Mouse (Mus musculus) left cerebral cortex, adult 9 months (tissue): ENCODE results near the gene Phkb.

ENCODE experiments used
- DNase-seq, 2 experiments: peaks; one replicate each; pipeline ENCODE4 v3.0.0; 2022; ENCODE audit warnings: low spot score in 2 of 2

The Phkb gene

DNA sequence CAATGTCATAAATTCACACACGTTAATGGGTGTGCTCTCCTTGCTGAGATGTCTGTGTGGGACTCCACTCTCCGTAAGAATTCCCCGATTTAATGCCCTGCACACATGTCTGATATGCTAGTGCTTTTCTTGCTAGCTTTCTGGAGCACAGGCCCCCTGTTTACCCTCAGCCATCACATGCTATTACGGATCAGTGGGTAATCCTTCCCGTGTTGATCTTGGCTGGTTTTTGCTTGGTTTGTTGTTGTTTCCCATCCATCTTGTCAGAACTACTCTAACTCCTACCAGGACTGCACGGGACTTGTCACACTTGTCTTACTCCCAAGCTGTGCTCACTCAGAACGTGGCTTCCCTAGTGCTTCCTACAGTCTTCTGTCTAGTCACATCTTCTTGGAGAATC is 96.6 kb downstream of the Phkb start:
- DNase-seq, result no peak

GRCm38 (mm10) chr8:85944820-85945219 is 104.1 kb downstream of the Phkb start:
- no peak for DNase-seq

GRCm38 (mm10) chr8:85958391-85958790 is 117.6 kb downstream of the Phkb start:
- no peak for DNase-seq

- DNase-seq, result no peak
Observed at GRCm38 (mm10) chr8:85959880-85960279, 119.1 kb downstream of the Phkb start.

DNA sequence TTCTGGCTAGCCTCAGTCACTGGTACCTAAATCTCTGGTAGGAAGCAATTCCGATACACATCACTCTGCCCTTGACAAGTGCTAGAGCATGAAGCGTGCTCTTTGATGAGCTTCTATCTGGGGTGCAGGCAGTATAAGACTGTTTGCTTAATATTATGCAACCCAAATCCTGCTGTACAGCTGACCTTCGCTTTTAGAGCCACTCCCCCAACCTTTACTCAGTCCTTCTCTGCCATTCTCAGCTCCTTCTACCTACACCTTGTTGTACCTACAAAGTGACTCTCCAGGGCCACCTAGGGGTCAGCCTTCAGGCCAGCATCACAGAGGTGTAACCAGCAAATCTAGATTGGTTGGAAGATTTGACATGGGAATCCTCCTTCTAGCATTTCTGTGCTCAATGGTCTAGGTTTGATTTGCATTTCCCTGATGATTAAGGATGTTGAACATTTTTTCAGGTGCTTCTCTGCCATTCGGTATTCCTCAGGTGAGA is 136.9 kb downstream of the Phkb start:
- no peak for DNase-seq

- DNase-seq, result no peak
Observed at GRCm38 (mm10) chr8:85992911-85993310, 152.2 kb downstream of the Phkb start.

GRCm38 (mm10) chr8:85993661-85994060 is 152.9 kb downstream of the Phkb start:
- DNase-seq, result no peak

DNA sequence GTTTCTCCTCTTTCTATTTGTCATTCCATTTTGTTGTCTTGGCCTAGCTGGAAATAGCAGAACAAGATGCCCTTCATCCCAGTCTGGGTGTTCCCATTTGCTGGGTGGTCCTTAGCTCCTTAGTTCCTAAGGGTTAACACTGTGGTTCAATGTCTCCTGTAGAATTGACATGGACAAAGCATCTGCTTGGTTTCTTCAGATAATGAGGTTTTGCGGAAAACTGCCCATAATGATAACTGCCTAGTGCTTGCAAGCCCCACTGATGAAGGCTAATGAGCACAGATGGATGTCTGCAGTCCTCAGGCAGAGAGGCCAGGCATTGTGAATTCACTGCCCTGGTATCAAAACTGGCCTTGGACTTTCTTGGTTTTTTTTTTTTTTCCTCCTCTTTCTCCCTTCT is 155.2 kb downstream of the Phkb start:
- DNase-seq, result no peak

- no peak for DNase-seq
Observed at GRCm38 (mm10) chr8:86006485-86006884, 165.7 kb downstream of the Phkb start.

DNA sequence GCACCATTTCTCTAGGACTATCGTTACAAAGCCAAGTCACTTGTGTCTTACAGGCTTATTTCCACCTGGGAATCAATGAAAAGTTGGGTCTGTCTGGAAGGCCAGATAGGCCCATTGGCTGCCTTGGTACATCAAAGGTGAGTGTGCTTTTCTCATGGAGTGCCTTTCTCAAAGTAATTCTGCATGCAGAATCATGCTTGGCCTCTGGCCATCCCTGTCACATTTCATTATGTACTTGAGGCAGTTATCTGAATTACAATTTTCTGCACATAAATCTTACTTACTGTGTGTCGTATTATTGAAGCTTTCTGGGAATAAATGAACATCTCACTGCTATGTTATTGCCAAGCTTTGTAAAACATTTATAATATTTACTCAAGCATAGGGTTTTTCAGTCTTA is 176.0 kb downstream of the Phkb start:
- DNase-seq, result no peak

DNA sequence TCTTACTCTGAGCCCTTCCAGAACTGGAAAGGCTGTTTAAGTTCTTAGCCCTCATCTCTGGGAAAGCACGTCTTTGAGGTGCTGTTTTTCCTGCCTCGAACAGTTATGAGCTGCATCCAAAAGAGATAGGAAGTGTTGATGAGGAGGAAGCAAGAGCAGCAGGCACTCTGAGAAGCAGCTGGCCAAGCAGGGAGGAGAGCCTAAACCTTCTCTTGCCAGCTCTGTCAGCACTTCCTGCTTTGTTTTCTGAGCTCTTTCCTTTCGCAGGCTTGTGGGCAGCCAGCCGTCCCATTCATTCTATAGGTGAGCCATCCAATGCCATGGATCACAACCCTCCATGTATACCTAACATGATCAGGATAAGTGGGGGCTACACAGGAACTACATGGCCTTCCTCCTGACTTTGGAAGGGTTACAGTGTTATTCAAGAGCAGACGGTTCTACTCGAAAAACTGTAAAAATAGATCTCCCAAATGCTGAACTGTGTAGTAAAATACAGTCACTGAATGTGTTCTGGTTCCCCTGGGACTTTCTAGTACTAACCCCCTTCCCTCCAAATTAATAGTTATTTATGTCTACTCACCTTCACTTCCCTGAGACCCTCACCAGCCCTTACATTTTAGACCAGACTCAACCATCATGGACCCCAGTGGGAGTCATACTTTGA is 188.0 kb downstream of the Phkb start:
- peak; percentile 14 to 68 for DNase-seq

- DNase-seq, result no peak
Observed at GRCm38 (mm10) chr8:86029451-86029850, 188.7 kb downstream of the Phkb start.

DNA sequence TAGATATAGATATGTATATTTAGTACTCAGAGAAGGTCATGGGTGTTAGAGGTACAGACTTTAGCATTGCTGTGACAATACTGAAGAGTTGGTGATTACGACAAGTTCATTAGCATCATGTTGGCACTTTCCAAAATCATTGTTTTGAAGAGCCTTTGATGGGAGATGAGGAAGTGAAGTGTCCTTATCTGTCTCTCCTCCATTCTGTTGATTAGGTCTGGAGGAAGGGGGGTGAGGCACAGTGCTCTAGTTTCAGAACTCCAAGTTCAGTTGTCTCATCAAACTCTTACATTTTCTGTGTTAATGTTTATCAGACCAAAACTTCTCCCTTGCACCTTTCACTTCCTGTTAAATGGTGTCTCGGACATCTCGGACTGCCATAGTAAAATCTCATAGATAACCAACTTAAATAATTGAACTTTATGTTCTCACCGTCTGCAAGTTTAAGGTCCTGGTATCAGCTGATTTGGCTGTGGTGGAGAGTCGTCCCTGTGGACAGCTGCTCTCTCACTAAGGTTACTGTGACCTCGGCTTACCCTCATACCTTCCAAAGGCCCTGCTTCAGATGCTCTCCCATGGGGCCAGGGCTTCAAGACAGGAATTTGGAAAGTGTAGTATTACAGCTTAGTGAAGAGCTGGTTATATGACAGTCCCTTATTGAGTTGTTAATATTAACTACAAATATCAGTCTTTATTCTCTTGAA is 194.1 kb downstream of the Phkb start:
- no peak for DNase-seq

GRCm38 (mm10) chr8:86035371-86035770 is 194.6 kb downstream of the Phkb start:
- DNase-seq, result no peak

DNA sequence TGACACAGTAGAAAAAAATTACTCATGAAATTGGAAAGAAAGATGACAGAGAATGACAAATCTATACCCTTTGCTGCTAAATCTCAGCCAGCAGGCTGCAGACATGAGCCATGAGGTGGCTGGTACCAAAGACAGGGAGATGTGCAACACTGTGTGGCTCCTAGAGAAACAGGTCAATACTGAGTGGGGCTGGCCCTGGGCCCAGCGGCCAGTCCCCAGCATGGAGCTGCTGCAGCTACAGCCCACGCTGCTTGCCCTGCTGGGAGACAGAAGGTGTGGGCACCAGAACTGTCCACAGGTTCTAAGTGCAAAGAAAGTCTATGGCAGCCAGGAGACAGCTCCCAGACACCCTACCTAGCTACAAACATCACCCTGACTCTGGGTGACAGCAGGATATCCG is 197.7 kb downstream of the Phkb start:
- no peak for DNase-seq

- DNase-seq, result no peak
Observed at GRCm38 (mm10) chr8:86042049-86042448, 201.3 kb downstream of the Phkb start.

GRCm38 (mm10) chr8:86050882-86051281 is 210.1 kb downstream of the Phkb start:
- DNase-seq, result no peak

GRCm38 (mm10) chr8:86052003-86052402 is 211.2 kb downstream of the Phkb start:
- no peak for DNase-seq

- DNase-seq, result no peak
Observed at GRCm38 (mm10) chr8:86058618-86059017, 217.9 kb downstream of the Phkb start.

DNA sequence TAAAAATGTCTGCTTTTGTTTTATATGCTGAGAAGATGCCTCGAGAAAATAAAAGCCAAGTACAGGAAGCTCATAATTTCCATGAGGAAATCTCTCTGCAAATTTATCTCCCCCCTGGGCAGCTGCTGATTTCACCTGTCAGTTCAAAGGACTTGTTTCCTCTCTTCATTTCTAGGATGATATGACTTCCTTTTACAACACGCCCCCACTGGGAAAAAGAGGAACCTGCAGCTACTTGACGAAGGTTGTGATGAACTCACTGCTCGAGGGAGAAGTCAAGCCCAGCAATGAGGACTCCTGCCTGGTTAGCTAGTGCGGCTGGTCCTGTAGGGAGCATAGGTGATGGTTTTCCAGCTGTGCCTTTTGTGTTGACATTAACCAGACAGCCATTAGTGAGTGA is 218.4 kb downstream of the Phkb start:
- no peak for DNase-seq

DNA sequence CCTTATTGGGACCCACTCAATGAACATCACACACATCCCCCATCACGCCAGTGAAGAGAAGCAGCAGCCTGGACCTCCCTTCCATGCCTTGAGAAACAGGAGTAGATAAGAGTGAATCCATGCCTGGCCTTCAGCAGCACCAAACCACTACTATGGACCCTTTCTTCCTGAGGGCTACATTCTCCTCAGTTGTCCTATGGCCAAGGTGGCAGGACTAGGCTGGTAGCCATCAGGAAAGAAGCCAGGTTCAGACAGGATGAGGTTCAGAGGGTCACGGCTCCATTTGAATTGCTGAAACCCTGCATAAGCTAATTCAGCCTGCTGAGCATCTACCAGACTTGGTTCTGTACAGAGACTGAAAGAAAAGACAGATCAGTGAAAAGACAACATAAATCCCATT is 222.7 kb downstream of the Phkb start:
- DNase-seq, result no peak

- no peak for DNase-seq
Observed at GRCm38 (mm10) chr8:86079433-86079832, 238.7 kb downstream of the Phkb start.

DNA sequence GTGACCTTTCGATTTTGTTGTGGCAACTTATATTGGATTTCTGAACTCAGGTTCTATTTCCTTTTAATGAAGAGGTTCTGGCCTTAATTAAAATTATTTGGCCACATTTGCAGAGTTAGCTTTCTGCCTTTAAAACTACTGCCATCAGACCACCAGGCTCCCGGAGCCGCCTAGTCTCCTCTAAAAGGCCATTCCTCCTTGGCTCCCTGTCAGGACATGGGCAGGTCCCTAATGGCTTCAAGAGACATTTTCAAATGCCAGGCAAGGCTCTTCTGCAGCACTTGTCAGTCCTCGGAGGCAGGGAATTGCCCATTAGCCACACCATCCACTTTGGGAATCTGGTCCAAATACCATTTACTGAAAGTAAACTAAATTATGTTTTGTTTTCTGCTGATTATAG is 242.6 kb downstream of the Phkb start:
- no peak for DNase-seq
